Mouse (Mus musculus) megakaryocyte progenitor cell, adult 5-6 weeks (primary cell): Measurements from ENCODE around the gene Ptbp3. TPM values are rescaled to one million over a fixed set of nuclear protein-coding genes. Genes with fewer than 3 reads are reported as not detected.

ENCODE experiments used
- ATAC-seq: replicated peaks from 2 replicates; pipeline ENCODE4 v1.8.0; 2016; ENCODE audit warnings: mild to moderate bottlenecking, moderate TSS enrichment, inconsistent platforms; ENCODE audit not compliant: poor library complexity
- total RNA-seq, 2 experiments: library from RNA; stranded (forward) in 1 of 2; stranded (reverse) in 1 of 2; fragments of 157-497, 149-512 nt in 1 of 2; fragments of 200-1000 nt in 1 of 2; gene quantifications; 2 replicates each; pipeline versions ENCODE4 v1.2.3 to v1.2.4; 2015 to 2017

Gene Ptbp3
- total RNA-seq, 2 experiments from 2014 or later = 231 to 275 TPM

- ATAC-seq = peak; percentile 52
These were observed 41.4 kb downstream of the Ptbp3 start for GRCm38 (mm10) chr4:59507766-59508165.

GRCm38 (mm10) chr4:59506704-59507103 is 42.5 kb downstream of the Ptbp3 start:
- ATAC-seq = no peak

GRCm38 (mm10) chr4:59505481-59505880 is 43.7 kb downstream of the Ptbp3 start:
- ATAC-seq = no peak

GRCm38 (mm10) chr4:59491097-59491496 is 58.1 kb downstream of the Ptbp3 start:
- no peak for ATAC-seq

GRCm38 (mm10) chr4:59471306-59471705 is 77.9 kb downstream of the Ptbp3 start:
- ATAC-seq = no peak

GRCm38 (mm10) chr4:59465449-59465848 is 83.7 kb downstream of the Ptbp3 start:
- ATAC-seq = peak; percentile 69

- ATAC-seq = no peak
These were observed 84.5 kb downstream of the Ptbp3 start for GRCm38 (mm10) chr4:59464661-59465060.

GRCm38 (mm10) chr4:59462494-59462893 is 86.7 kb downstream of the Ptbp3 start:
- peak; percentile 47; the same call in 1 of the 2 replicates for ATAC-seq

- ATAC-seq = no peak
These were observed 87.9 kb downstream of the Ptbp3 start for GRCm38 (mm10) chr4:59461116-59461727.

GRCm38 (mm10) chr4:59459216-59459955 is 89.8 kb downstream of the Ptbp3 start:
- 0 out of 2 replicates have a peak, but pooled peaks have one; percentile 27 for ATAC-seq

- peak; percentile 61 for ATAC-seq
These were observed 91.2 kb downstream of the Ptbp3 start for GRCm38 (mm10) chr4:59457941-59458340.

- no peak for ATAC-seq
These were observed 92.1 kb downstream of the Ptbp3 start for GRCm38 (mm10) chr4:59457091-59457490.

- ATAC-seq = peak; percentile 50
These were observed 93.7 kb downstream of the Ptbp3 start for GRCm38 (mm10) chr4:59455465-59455864.

GRCm38 (mm10) chr4:59454046-59454445 is 95.1 kb downstream of the Ptbp3 start:
- ATAC-seq = no peak

- peak; percentile 44 for ATAC-seq
These were observed 96.6 kb downstream of the Ptbp3 start for GRCm38 (mm10) chr4:59452503-59452933.

- ATAC-seq = no peak
These were observed 98.3 kb downstream of the Ptbp3 start for GRCm38 (mm10) chr4:59450906-59451305.

- ATAC-seq = peak; percentile 20; the same call in 1 of the 2 replicates
These were observed 98.8 kb downstream of the Ptbp3 start for GRCm38 (mm10) chr4:59450234-59450854.

- no peak for ATAC-seq
These were observed 101.9 kb downstream of the Ptbp3 start for GRCm38 (mm10) chr4:59447296-59447695.

GRCm38 (mm10) chr4:59445516-59445915 is 103.6 kb downstream of the Ptbp3 start:
- ATAC-seq = peak; percentile 65

GRCm38 (mm10) chr4:59444994-59445393 is 104.2 kb downstream of the Ptbp3 start:
- no peak for ATAC-seq

GRCm38 (mm10) chr4:59444085-59444484 is 105.1 kb downstream of the Ptbp3 start:
- peak; percentile 29 for ATAC-seq

- peak; percentile 32 for ATAC-seq
These were observed 107.9 kb downstream of the Ptbp3 start for GRCm38 (mm10) chr4:59441265-59441664.
